Mouse (Mus musculus): ENCODE data around the gene Dchs1. TPM values are rescaled to one million over a fixed set of nuclear protein-coding genes. Genes with fewer than 3 reads are reported as not detected.
A peak's percentile ranks its signal among the peaks of the same experiment; 100 is the strongest.

Dchs1 gene
- polyA plus RNA-seq, 1 experiment from 2014 or later, result 20.7 TPM

DNA sequence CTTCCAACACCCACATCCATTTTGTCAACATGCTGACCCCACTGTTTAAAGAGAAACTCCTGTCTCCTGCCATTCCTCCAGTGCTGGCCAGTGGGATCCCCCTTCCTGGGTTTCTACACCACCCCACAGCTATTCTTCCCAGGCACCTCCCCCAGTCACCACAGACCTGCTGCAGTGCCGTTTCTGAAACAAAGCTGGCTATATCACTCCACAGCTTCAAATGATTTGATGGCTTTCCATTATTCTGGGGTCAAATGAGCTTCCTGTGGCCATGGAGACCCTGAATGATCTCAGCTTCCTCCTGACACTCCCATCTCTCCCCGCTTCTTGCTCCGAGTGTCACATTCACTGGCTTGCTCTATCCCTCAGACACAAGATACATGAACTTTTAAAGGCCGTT lies 2.9 kb downstream of the Dchs1 start:
- 13% methylated on average over 4 of the region's 4 CpGs for WGBS
- H3K9ac ChIP-seq, result no peak overlapping the region
- TF ChIP-seq CTCF (IDR thresholded peaks at IDR 0.05; ENCODE audit: low read depth), result no peak

DNA sequence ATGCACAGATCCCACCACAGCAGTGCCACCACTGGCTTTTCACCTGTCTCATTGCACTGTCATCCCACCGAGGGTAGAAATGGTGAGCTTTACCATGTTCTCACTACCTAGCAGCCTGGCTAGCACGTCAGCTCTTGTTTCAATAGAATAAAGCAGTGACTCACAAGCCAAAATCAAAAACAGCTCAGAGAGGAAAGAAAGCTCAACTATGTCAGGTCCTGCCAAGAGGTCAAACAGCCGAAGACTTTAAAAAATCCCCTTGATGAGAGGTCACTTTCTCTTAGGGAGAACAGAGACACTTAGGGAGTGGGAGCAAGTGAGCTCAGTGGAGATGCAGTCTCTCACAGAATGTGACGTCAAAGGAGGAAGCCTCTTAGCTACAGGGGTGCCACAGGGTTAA lies 3.6 kb downstream of the Dchs1 start:
- no peak overlapping the region for H3K9ac ChIP-seq
- 47% methylated on average over 4 of the region's 4 CpGs for WGBS
- no peaks in the 10 kb centered on the region for H3K27me3 ChIP-seq (ENCODE audit: insufficient read depth, low read length)
- no peak overlapping the region for H3K4me2 ChIP-seq
- no peaks in the 10 kb centered on the region for H3K9me3 ChIP-seq (ENCODE audit: low read depth, low read length)
- DNase-seq (no peak), ATAC-seq (ENCODE audit: insufficient read depth) (no peak)
- TF ChIP-seq CTCF (IDR thresholded peaks at IDR 0.05; ENCODE audit: low read depth), result no peak
- H3K36me3 ChIP-seq (ENCODE audit: insufficient read depth), result peaks cover 38% of the 10 kb centered on the region
- H3K4me1 ChIP-seq (ENCODE audit: insufficient read depth), result peaks cover 7% of the 10 kb centered on the region; the same call in 1 of the 2 replicates
- no peak overlapping the region for H3K4me3 ChIP-seq (ENCODE audit: low read depth, low read length)
- no peak overlapping the region for H3K27ac ChIP-seq (ENCODE audit: low read depth)

More for the DNA sequence above, 2.9 kb downstream of the Dchs1 start:
- H3K9me3 ChIP-seq (ENCODE audit: low read depth, low read length), result no peaks in the 10 kb centered on the region
- DNase-seq (no peak), ATAC-seq (ENCODE audit: insufficient read depth) (no peak)
- no peaks in the 10 kb centered on the region for H3K27me3 ChIP-seq (ENCODE audit: insufficient read depth, low read length)
- H3K4me2 ChIP-seq, result peak overlapping the region; percentile 19
- H3K27ac ChIP-seq (ENCODE audit: low read depth), result no peak overlapping the region
- peaks cover 37% of the 10 kb centered on the region for H3K36me3 ChIP-seq (ENCODE audit: insufficient read depth)
- H3K4me1 ChIP-seq (ENCODE audit: insufficient read depth), result peaks cover 3% of the 10 kb centered on the region; the same call in 1 of the 2 replicates
- no peak overlapping the region for H3K4me3 ChIP-seq (ENCODE audit: low read depth, low read length)

DNA sequence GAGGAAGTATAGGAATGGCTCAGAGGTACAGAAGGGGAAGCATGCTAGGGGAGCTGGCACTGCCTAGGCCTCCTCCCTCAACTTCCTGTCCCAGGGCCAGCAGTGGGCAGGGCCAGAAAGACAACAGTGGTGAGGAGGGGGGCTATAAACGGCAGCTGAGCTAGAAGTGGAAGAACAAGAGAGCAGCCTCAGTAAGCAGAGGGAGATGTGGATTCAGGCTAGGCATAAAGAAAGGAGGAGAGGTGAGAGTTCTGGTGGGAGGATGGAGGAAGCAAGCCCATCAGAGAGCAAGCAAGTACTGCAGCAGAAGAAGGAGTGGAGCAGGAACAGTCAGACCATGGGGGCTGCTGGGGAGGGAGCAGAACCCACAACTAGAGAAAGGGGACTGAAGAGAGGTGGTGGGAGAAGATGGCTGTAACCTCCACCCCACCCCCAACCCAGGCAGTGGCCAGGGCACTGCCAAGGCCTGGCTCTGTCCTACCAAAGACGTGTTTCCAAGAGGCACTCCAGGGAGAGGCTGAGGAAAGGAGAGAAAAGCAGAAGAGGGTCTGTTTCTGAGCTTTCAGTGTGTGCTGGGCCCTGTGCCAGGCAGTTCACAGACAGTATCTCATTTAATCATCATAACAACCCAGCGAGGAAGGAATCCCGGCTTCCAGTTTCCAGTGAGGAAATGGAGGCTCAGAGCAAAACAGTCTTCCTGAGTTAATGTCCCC lies 8.7 kb downstream of the Dchs1 start:
- DNase-seq, result peak; percentile 85
- peak overlapping the region; percentile 38 for H3K9ac ChIP-seq
- H3K27ac ChIP-seq (ENCODE audit: low read depth), result peak overlapping the region; percentile 96
- H3K27me3 ChIP-seq (ENCODE audit: insufficient read depth, low read length), result no peaks in the 10 kb centered on the region
- TF ChIP-seq CTCF (IDR thresholded peaks at IDR 0.05; ENCODE audit: low read depth), result no peak
- ATAC-seq (ENCODE audit: insufficient read depth), result peak; percentile 90
- H3K4me1 ChIP-seq (ENCODE audit: insufficient read depth), result 0 out of 2 replicates have a peak, but pooled peaks cover 15% of the 10 kb centered on the region
- H3K4me2 ChIP-seq, result peak overlapping the region; percentile 59
- H3K9me3 ChIP-seq (ENCODE audit: low read depth, low read length), result no peaks in the 10 kb centered on the region
- 23% methylated on average over 4 of the region's 4 CpGs for WGBS
- peaks cover 41% of the 10 kb centered on the region for H3K36me3 ChIP-seq (ENCODE audit: insufficient read depth)
- peak overlapping the region; percentile 29; the same call in 1 of the 2 replicates for H3K4me3 ChIP-seq (ENCODE audit: low read depth, low read length)

DNA sequence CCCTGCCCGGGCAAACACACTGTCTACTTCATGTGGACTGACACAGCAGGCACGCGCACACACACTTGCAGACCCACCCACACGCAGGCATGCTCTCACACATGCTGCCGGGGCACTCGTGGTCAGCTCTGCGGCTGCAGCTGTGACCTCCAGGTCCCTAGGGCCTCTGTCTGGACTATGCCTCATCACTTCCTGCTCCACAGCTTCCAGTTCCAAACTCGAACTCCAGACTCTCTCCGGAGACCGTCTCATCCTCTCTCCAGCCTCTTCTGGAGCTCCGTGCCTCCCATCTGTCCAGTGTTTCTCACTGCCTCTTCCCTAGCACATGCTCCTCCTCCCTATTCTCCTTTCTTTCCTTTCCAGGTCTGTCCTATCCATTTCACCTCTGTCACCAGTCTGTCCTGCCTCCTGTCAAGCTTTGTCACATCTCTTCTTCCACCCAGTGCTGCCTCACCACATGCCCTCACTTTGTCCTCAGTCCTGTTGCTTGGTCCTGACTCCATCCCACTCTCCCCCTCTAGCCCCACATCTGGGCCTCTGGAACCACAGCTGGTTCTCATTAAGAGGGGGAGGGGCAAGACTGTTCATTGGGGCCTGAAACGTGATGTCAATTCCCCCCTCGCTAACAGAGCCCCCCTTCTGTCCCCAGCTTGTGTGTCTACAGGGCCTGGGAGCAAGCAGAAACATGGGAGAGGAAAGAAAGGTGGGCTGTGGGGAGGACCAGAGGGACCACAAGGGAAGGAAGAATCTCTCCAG lies 9.5 kb downstream of the Dchs1 start:
- Histone ChIP-seq H3K36me3 (ENCODE audit: insufficient read depth) (peaks cover 39% of the 10 kb centered on the region), H3K27me3 (ENCODE audit: insufficient read depth, low read length) (no peaks in the 10 kb centered on the region), H3K4me1 (ENCODE audit: insufficient read depth) (0 out of 2 replicates have a peak, but pooled peaks cover 15% of the 10 kb centered on the region), H3K4me3 (ENCODE audit: low read depth, low read length) (peak overlapping the region; percentile 29), H3K4me2 (peak overlapping the region; percentile 59), H3K27ac (ENCODE audit: low read depth) (peak overlapping the region; percentile 96), H3K9ac (peak overlapping the region; percentile 43), H3K9me3 (ENCODE audit: low read depth, low read length) (no peaks in the 10 kb centered on the region)
- no peak for TF ChIP-seq CTCF (IDR thresholded peaks at IDR 0.05; ENCODE audit: low read depth)
- peak; percentile 90 for ATAC-seq (ENCODE audit: insufficient read depth)
- 28% methylated on average over 13 of the region's 13 CpGs for WGBS
- peak; percentile 90 for DNase-seq

DNA sequence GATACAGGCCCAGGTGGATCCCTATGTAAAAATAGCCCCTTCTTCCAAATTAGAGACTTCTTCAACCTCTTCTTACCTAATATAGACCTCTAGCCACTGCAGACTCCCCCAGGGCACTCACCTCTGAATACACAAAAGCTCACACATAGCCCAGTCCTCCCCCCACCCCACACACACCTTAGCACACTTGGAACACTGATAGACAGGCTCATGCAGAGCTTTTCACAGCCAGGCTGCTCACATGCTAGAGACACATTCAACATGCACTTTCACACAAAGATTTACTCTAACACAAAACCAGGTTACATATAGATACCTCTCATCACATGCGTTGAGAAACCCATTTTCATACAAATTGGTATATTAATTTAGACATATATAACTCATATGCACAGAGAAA lies 10.1 kb downstream of the Dchs1 start:
- Histone ChIP-seq H3K4me2 (peak overlapping the region; percentile 59), H3K27me3 (ENCODE audit: insufficient read depth, low read length) (no peaks in the 10 kb centered on the region), H3K9me3 (ENCODE audit: low read depth, low read length) (no peaks in the 10 kb centered on the region), H3K4me1 (ENCODE audit: insufficient read depth) (0 out of 2 replicates have a peak, but pooled peaks cover 15% of the 10 kb centered on the region), H3K36me3 (ENCODE audit: insufficient read depth) (peaks cover 39% of the 10 kb centered on the region), H3K9ac (peak overlapping the region; percentile 43; the same call in 1 of the 2 replicates), H3K4me3 (ENCODE audit: low read depth, low read length) (peak overlapping the region; percentile 29), H3K27ac (ENCODE audit: low read depth) (peak overlapping the region; percentile 96)
- no peak for TF ChIP-seq CTCF (IDR thresholded peaks at IDR 0.05; ENCODE audit: low read depth)
- no peak for ATAC-seq (ENCODE audit: insufficient read depth)
- no peak for DNase-seq
- 83% methylated on average over 1 of the region's 1 CpGs for WGBS

DNA sequence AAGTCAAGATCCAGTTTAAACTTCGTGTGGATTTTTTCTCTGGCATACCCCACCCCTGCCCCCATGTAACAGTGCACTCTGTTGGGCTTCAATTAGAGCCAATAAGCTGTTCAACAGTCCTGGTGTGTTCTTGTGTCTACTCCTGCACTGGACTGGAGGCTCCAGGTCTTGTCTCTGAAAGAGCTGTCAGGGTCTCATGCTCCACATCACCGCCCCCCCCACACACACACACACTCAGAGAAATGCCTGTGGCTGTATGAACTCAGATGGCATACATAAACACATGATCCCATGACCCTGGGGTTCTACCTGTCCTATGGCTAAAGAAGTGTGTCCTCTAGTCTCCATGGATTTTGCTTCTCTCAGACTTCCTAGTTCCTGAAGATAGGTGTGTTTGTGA lies 11.4 kb downstream of the Dchs1 start:
- WGBS, result 81% methylated on average over 2 of the region's 2 CpGs
- Histone ChIP-seq H3K4me2 (no peak overlapping the region), H3K4me3 (ENCODE audit: low read depth, low read length) (no peak overlapping the region), H3K27me3 (ENCODE audit: insufficient read depth, low read length) (no peaks in the 10 kb centered on the region), H3K36me3 (ENCODE audit: insufficient read depth) (peaks cover 43% of the 10 kb centered on the region), H3K4me1 (ENCODE audit: insufficient read depth) (0 out of 2 replicates have a peak, but pooled peaks cover 15% of the 10 kb centered on the region), H3K9ac (no peak overlapping the region), H3K27ac (ENCODE audit: low read depth) (no peak overlapping the region), H3K9me3 (ENCODE audit: low read depth, low read length) (no peaks in the 10 kb centered on the region)
- DNase-seq (no peak), ATAC-seq (ENCODE audit: insufficient read depth) (no peak)
- no peak for TF ChIP-seq CTCF (IDR thresholded peaks at IDR 0.05; ENCODE audit: low read depth)

DNA sequence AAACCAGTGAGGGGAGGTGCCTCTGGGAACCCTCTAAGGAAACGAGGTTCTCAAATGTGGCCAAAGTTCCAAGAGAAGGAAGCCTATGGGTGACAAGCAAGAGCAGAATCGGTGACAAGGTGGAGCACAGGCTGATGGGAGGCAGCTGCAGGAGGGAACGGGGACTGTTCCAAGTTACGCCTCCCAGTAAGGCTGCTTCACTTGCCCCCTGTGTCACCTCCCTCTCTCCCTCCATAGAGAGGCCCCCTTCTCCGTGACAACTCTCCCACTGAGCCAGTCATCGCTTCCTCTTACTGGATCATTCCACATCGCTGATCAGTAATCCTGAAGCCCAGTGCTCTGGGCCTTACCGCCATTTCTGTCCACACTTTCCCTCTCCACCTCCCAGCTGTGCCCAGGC lies 12.8 kb downstream of the Dchs1 start:
- no peak overlapping the region for H3K9ac ChIP-seq
- H3K4me2 ChIP-seq, result peak overlapping the region; percentile 18; the same call in 1 of the 2 replicates

More for the DNA sequence above, 12.8 kb downstream of the Dchs1 start:
- H3K9me3 ChIP-seq (ENCODE audit: low read depth, low read length), result no peaks in the 10 kb centered on the region
- no peak overlapping the region for H3K4me3 ChIP-seq (ENCODE audit: low read depth, low read length)
- no peak for TF ChIP-seq CTCF (IDR thresholded peaks at IDR 0.05; ENCODE audit: low read depth)
- ATAC-seq (ENCODE audit: insufficient read depth), result peak; percentile 26
- H3K36me3 ChIP-seq (ENCODE audit: insufficient read depth), result peaks cover 44% of the 10 kb centered on the region
- H3K27ac ChIP-seq (ENCODE audit: low read depth), result peak overlapping the region; percentile 60; the same call in 1 of the 2 replicates
- 0 out of 2 replicates have a peak, but pooled peaks cover 15% of the 10 kb centered on the region for H3K4me1 ChIP-seq (ENCODE audit: insufficient read depth)
- H3K27me3 ChIP-seq (ENCODE audit: insufficient read depth, low read length), result no peaks in the 10 kb centered on the region
- 46% methylated on average over 8 of the region's 8 CpGs for WGBS
- peak; percentile 71 for DNase-seq

All from lung, embryonic 14.5 days (tissue).